Mouse (Mus musculus): ENCODE measurements around the gene Pitpnm2. TPM values are rescaled to one million over a fixed set of nuclear protein-coding genes. Genes with fewer than 3 reads are reported as not detected.

Gene Pitpnm2
- polyA plus RNA-seq, 1 experiment from 2014 or later, result 10.2 TPM

DNA sequence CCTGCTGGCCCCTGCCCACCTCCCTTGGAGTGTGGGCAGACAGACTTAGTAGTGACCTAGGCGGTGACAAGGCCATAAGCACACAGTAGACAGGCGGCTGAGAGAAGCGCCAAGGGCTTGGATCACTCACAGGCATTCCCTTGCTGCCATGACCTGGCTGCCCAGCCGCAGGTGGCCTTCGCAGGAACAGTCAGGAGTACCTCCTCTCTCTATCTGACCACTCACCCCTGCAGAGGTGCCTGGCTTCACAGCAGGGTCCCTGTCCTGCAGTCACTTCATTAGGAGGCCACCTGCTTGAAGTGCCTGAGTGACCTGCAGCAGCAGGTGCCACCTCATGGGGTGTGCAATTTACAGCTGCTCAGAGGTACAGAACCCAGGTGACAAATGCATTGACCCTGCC, 50.4 kb downstream of the Pitpnm2 start:
- Histone ChIP-seq H3K4me2 (ENCODE audit: low read length) (no peak overlapping the region), H3K36me3 (ENCODE audit: control insufficient read depth, insufficient read depth, low read length) (no peaks in the 10 kb centered on the region), H3K27me3 (ENCODE audit: control insufficient read depth, insufficient read depth, low read length) (no peaks in the 10 kb centered on the region), H3K4me1 (ENCODE audit: control insufficient read depth in 2 of 2, insufficient read depth in 2 of 2, low read length in 2 of 2) (peaks cover 71 to 86% of the 10 kb centered on the region in 2 experiments), H3K9ac (ENCODE audit: low read length) (peak overlapping the region; percentile 44; the same call in 1 of the 2 replicates), H3K9me3 (ENCODE audit: control insufficient read depth, low read length) (no peaks in the 10 kb centered on the region), H3K27ac (replicated peaks in 1 of 2; ENCODE audit: control insufficient read depth in 1 of 2, insufficient read depth in 1 of 2, low read depth in 2 of 2, low read length in 2 of 2) (peak overlapping the region in 1 of 2 experiments; percentile 28; a peak in 1 of 4 replicates), H3K4me3 (ENCODE audit: control insufficient read depth in 1 of 2, insufficient read depth in 1 of 2, low read depth in 1 of 2, low read length in 2 of 2) (no peak overlapping the region)
- no peak for ATAC-seq (ENCODE audit: insufficient number of reproducible peaks, insufficient read depth, low FRiP score, low read depth)
- WGBS, result 51% methylated on average over 5 of the region's 5 CpGs

DNA sequence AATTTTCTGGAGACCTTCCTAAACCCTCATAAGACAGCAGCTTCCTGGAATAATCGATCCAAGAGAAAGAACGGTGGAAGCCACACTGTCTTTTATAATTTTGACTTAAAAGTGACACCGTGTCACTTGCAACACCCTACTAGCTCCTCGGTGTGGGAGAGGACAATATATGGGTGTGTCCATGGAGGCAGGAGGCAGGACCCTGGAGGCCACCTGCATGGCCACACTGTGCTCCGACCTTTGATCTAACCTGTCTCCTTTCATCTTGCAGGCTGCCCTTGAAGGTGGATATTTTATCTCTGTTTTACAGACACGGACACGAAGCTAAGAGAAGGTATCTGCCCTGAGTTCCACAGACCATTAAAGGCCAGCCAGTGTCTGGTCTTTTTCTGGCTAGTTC, 51.1 kb downstream of the Pitpnm2 start:
- 63% methylated on average over 7 of the region's 7 CpGs for WGBS
- peak overlapping the region; percentile 23 to 28; a peak in 2 of 4 replicates for H3K27ac ChIP-seq (replicated peaks in 1 of 2; ENCODE audit: control insufficient read depth in 1 of 2, insufficient read depth in 1 of 2, low read depth in 2 of 2, low read length in 2 of 2)
- no peaks in the 10 kb centered on the region for H3K36me3 ChIP-seq (ENCODE audit: control insufficient read depth, insufficient read depth, low read length)
- H3K4me3 ChIP-seq (ENCODE audit: control insufficient read depth in 1 of 2, insufficient read depth in 1 of 2, low read depth in 1 of 2, low read length in 2 of 2), result no peak overlapping the region
- H3K4me2 ChIP-seq (ENCODE audit: low read length), result no peak overlapping the region
- peaks cover 70 to 88% of the 10 kb centered on the region in 2 experiments for H3K4me1 ChIP-seq (ENCODE audit: control insufficient read depth in 2 of 2, insufficient read depth in 2 of 2, low read length in 2 of 2)
- no peak for ATAC-seq (ENCODE audit: insufficient number of reproducible peaks, insufficient read depth, low FRiP score, low read depth)
- no peak overlapping the region for H3K9ac ChIP-seq (ENCODE audit: low read length)
- H3K27me3 ChIP-seq (ENCODE audit: control insufficient read depth, insufficient read depth, low read length), result no peaks in the 10 kb centered on the region
- H3K9me3 ChIP-seq (ENCODE audit: control insufficient read depth, low read length), result no peaks in the 10 kb centered on the region

- H3K27ac ChIP-seq (replicated peaks in 1 of 2; ENCODE audit: control insufficient read depth in 1 of 2, insufficient read depth in 1 of 2, low read depth in 2 of 2, low read length in 2 of 2), result no peak overlapping the region
- H3K4me2 ChIP-seq (ENCODE audit: low read length), result no peak overlapping the region
- no peak overlapping the region for H3K9ac ChIP-seq (ENCODE audit: low read length)
- no peak overlapping the region for H3K4me3 ChIP-seq (ENCODE audit: control insufficient read depth in 1 of 2, insufficient read depth in 1 of 2, low read depth in 1 of 2, low read length in 2 of 2)
- no peak for ATAC-seq (ENCODE audit: insufficient number of reproducible peaks, insufficient read depth, low FRiP score, low read depth)
- 83% methylated on average over 4 of the region's 4 CpGs for WGBS
- H3K27me3 ChIP-seq (ENCODE audit: control insufficient read depth, insufficient read depth, low read length), result no peaks in the 10 kb centered on the region
- no peaks in the 10 kb centered on the region for H3K9me3 ChIP-seq (ENCODE audit: control insufficient read depth, low read length)
- peaks cover 63 to 86% of the 10 kb centered on the region in 2 experiments for H3K4me1 ChIP-seq (ENCODE audit: control insufficient read depth in 2 of 2, insufficient read depth in 2 of 2, low read length in 2 of 2)
- no peaks in the 10 kb centered on the region for H3K36me3 ChIP-seq (ENCODE audit: control insufficient read depth, insufficient read depth, low read length)
Observed at GRCm38 (mm10) chr5:124196082-124196481, 53.5 kb downstream of the Pitpnm2 start.

DNA sequence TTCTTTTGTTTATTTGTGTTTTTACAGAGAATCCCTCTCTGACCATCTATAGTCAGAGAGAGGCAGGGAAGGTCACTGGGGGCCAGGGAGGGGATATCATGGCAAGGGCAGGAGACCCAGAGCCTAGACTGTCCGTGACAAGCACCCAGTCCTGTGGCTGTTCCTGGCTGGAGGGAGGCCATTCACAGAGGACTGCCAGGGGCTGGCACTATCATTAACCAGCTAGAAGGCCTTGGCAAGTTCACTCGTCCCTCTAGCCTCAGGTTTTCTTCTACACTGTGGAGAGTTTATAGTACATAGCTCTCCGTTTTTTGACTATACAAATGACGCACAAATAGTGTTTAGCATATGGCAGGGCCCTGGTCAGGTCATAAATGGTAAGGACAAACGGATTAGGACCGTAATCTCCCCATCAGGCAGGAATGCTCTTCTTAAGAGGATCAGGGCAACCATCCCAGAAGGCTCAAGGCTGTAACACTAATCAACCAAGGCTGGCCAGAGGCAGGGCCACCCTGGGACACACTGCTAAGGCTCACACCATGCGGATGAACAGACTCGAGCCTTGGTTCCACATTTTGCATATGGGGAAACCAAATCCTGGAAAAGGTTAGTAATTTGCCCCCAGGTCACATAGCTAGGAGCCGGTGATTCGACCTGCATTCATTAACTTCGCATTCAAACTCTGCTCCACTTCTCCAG, 55.0 kb downstream of the Pitpnm2 start:
- no peak for ATAC-seq (ENCODE audit: insufficient number of reproducible peaks, insufficient read depth, low FRiP score, low read depth)
- no peaks in the 10 kb centered on the region for H3K27me3 ChIP-seq (ENCODE audit: control insufficient read depth, insufficient read depth, low read length)
- peak overlapping the region; percentile 42; the same call in 1 of the 2 replicates for H3K9ac ChIP-seq (ENCODE audit: low read length)
- H3K4me1 ChIP-seq (ENCODE audit: control insufficient read depth in 2 of 2, insufficient read depth in 2 of 2, low read length in 2 of 2), result peaks cover 63 to 85% of the 10 kb centered on the region in 2 experiments
- H3K36me3 ChIP-seq (ENCODE audit: control insufficient read depth, insufficient read depth, low read length), result no peaks in the 10 kb centered on the region
- H3K27ac ChIP-seq (replicated peaks in 1 of 2; ENCODE audit: control insufficient read depth in 1 of 2, insufficient read depth in 1 of 2, low read depth in 2 of 2, low read length in 2 of 2), result peak overlapping the region in 1 of 2 experiments; percentile 51; a peak in 2 of 4 replicates
- no peak overlapping the region for H3K4me3 ChIP-seq (ENCODE audit: control insufficient read depth in 1 of 2, insufficient read depth in 1 of 2, low read depth in 1 of 2, low read length in 2 of 2)
- WGBS, result 66% methylated on average over 11 of the region's 11 CpGs
- no peaks in the 10 kb centered on the region for H3K9me3 ChIP-seq (ENCODE audit: control insufficient read depth, low read length)
- H3K4me2 ChIP-seq (ENCODE audit: low read length), result no peak overlapping the region

DNA sequence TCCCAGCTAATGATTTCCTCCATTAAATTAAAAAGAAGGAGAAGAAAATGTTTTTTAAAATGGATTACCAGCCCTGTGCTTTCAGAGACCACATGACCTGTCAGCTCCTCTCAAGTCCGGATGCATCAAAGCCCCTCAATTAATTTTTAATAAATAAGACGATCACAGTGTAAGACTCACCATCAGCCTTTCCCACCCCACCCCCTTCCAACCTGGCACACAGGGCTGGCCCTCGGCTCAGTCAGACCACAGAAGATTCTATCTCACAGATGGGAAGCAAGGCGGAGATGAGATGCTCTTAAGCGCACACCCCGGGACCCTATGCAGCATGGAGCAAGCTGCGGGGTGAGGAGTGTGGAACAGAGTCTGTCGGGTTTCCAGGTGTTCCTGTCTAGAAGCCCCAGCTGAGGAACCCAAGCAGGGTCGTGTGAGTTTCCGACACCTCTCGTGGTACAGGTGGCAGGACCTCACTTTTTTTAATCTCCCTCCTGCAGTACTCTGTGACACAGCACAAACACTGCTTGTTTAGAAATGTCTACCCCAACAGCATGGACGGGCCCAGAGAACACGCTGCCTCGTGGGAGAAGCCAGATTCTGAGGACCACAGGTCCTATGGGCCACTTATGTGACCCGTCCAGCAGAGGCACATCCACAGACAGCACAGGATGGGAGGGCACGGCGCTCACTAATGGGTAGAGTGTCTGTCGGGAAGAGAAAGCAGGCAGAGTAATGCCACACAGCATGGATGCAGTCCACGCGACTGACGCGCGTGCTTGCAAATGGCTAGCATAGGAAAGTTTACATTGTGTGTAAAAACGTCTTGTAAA, 56.1 kb downstream of the Pitpnm2 start:
- H3K36me3 ChIP-seq (ENCODE audit: control insufficient read depth, insufficient read depth, low read length), result no peaks in the 10 kb centered on the region
- peak overlapping the region; percentile 60; the same call in 1 of the 2 replicates for H3K9ac ChIP-seq (ENCODE audit: low read length)
- H3K9me3 ChIP-seq (ENCODE audit: control insufficient read depth, low read length), result no peaks in the 10 kb centered on the region
- peak overlapping the region in 1 of 2 experiments; percentile 87; a peak in 2 of 4 replicates for H3K27ac ChIP-seq (replicated peaks in 1 of 2; ENCODE audit: control insufficient read depth in 1 of 2, insufficient read depth in 1 of 2, low read depth in 2 of 2, low read length in 2 of 2)
- H3K4me2 ChIP-seq (ENCODE audit: low read length), result no peak overlapping the region
- H3K4me1 ChIP-seq (ENCODE audit: control insufficient read depth in 2 of 2, insufficient read depth in 2 of 2, low read length in 2 of 2), result peaks cover 53 to 85% of the 10 kb centered on the region in 2 experiments
- no peaks in the 10 kb centered on the region for H3K27me3 ChIP-seq (ENCODE audit: control insufficient read depth, insufficient read depth, low read length)
- no peak overlapping the region for H3K4me3 ChIP-seq (ENCODE audit: control insufficient read depth in 1 of 2, insufficient read depth in 1 of 2, low read depth in 1 of 2, low read length in 2 of 2)
- WGBS, result 76% methylated on average over 24 of the region's 24 CpGs
- no peak for ATAC-seq (ENCODE audit: insufficient number of reproducible peaks, insufficient read depth, low FRiP score, low read depth)

DNA sequence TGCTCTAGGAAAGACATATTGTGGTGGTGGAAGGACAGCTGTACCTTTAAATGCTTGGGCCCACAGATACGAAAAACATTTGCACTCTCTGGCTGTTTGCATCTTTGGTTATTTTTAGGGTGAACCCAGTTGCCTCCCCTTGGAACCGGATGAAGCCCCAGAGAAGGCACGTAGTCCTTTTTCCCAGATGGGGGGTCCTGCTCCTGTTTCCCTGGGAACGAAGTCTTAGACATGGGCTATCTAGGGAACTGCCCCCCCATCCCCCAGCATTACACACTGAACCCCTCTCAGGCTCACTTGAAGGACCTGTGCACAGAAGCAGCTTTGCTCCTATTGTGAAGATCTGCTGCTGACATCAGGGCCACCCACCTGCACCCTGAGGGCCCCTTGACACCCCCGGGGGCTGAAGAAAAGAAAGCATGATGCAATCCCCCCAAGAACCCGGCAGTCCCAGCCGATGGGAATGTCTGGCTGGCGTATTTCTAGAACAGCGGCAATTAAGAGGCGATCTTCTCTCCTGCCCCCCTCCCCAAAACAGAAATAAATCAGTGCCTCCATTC, 56.8 kb downstream of the Pitpnm2 start:
- 46% methylated on average over 10 of the region's 10 CpGs for WGBS
- no peaks in the 10 kb centered on the region for H3K36me3 ChIP-seq (ENCODE audit: control insufficient read depth, insufficient read depth, low read length)
- H3K4me2 ChIP-seq (ENCODE audit: low read length), result peak overlapping the region; percentile 43
- no peaks in the 10 kb centered on the region for H3K27me3 ChIP-seq (ENCODE audit: control insufficient read depth, insufficient read depth, low read length)
- H3K9me3 ChIP-seq (ENCODE audit: control insufficient read depth, low read length), result no peaks in the 10 kb centered on the region
- peak overlapping the region; percentile 83 to 87 for H3K27ac ChIP-seq (replicated peaks in 1 of 2; ENCODE audit: control insufficient read depth in 1 of 2, insufficient read depth in 1 of 2, low read depth in 2 of 2, low read length in 2 of 2)
- H3K9ac ChIP-seq (ENCODE audit: low read length), result peak overlapping the region; percentile 60
- H3K4me1 ChIP-seq (ENCODE audit: control insufficient read depth in 2 of 2, insufficient read depth in 2 of 2, low read length in 2 of 2), result peaks cover 49 to 90% of the 10 kb centered on the region in 2 experiments
- ATAC-seq (ENCODE audit: insufficient number of reproducible peaks, insufficient read depth, low FRiP score, low read depth), result no peak
- H3K4me3 ChIP-seq (ENCODE audit: control insufficient read depth in 1 of 2, insufficient read depth in 1 of 2, low read depth in 1 of 2, low read length in 2 of 2), result no peak overlapping the region

DNA sequence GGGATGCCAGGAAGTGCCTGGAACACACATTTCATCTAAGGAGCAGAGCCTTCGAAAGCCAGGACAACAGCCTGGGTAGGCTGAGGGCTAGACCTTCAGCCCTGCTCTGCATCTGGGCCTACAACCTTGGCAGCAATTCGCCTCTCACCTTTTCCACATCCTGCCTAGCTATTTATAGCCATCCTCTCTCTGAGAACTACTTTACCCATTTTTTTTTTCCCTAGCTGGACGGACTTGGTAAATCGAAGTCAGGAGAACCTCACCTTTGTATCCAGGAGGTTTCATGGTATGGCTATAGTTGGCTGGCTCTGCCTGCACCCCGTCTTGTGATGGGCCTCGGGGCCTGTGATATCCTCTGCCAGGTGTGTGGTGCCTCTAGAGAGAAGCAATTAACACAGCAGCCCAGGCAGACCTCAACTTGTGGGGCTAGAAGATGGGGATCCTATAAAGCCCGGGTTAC, 57.3 kb downstream of the Pitpnm2 start:
- peaks cover 49 to 90% of the 10 kb centered on the region in 2 experiments for H3K4me1 ChIP-seq (ENCODE audit: control insufficient read depth in 2 of 2, insufficient read depth in 2 of 2, low read length in 2 of 2)
- ATAC-seq (ENCODE audit: insufficient number of reproducible peaks, insufficient read depth, low FRiP score, low read depth), result no peak
- H3K9me3 ChIP-seq (ENCODE audit: control insufficient read depth, low read length), result no peaks in the 10 kb centered on the region
- WGBS, result 43% methylated on average over 7 of the region's 7 CpGs
- peak overlapping the region; percentile 83 to 87 for H3K27ac ChIP-seq (replicated peaks in 1 of 2; ENCODE audit: control insufficient read depth in 1 of 2, insufficient read depth in 1 of 2, low read depth in 2 of 2, low read length in 2 of 2)
- H3K27me3 ChIP-seq (ENCODE audit: control insufficient read depth, insufficient read depth, low read length), result no peaks in the 10 kb centered on the region
- no peak overlapping the region for H3K4me3 ChIP-seq (ENCODE audit: control insufficient read depth in 1 of 2, insufficient read depth in 1 of 2, low read depth in 1 of 2, low read length in 2 of 2)
- peak overlapping the region; percentile 54 for H3K9ac ChIP-seq (ENCODE audit: low read length)
- H3K36me3 ChIP-seq (ENCODE audit: control insufficient read depth, insufficient read depth, low read length), result no peaks in the 10 kb centered on the region
- peak overlapping the region; percentile 43 for H3K4me2 ChIP-seq (ENCODE audit: low read length)
